Mouse (Mus musculus) stomach, postnatal 0 days (tissue): ENCODE measurements around the gene Zswim1. TPM values are rescaled to one million over a fixed set of nuclear protein-coding genes. Genes with fewer than 3 reads are reported as not detected.
"Not testable (repeated sequence)": the region's sequence is repeated elsewhere in the genome, so short reads cannot be mapped to it uniquely, and the experiment has no call there.

Experiments used
- ATAC-seq: fragments of 200-750 bp; cut with Nextera tagmentation; 2 replicates; pipeline ENCODE4 v1.8.0; 2017; ENCODE audit not compliant: low FRiP score, low TSS enrichment
- DNase-seq: peaks from one replicate; pipeline ENCODE4 v3.0.0-alpha.2; 2016; ENCODE audit warnings: low spot score
- H3K27ac ChIP-seq: fragments of 300-500 bp; sonication (generic); replicated peaks from 2 replicates; pipeline ENCODE4 v1.5.1; 2014; ENCODE audit warnings: mild to moderate bottlenecking, control low read depth
- H3K27me3 ChIP-seq: fragments of 300-500 bp; sonication (generic); 2 replicates; pipeline ENCODE4 v1.6.1; 2014; ENCODE audit warnings: low read length; ENCODE audit not compliant: control insufficient read depth, insufficient read depth
- H3K36me3 ChIP-seq: fragments of 300-500 bp; sonication (generic); 2 replicates; pipeline ENCODE4 v1.6.1; 2014; ENCODE audit warnings: low read length, mixed read lengths; ENCODE audit not compliant: control insufficient read depth, insufficient read depth
- H3K4me1 ChIP-seq: fragments of 300-500 bp; sonication (generic); replicated peaks from 2 replicates; pipeline ENCODE4 v1.6.1; 2014; ENCODE audit warnings: antibody characterized with exemption; ENCODE audit not compliant: control insufficient read depth, insufficient read depth
- H3K4me2 ChIP-seq: fragments of 300-500 bp; sonication (generic); replicated peaks from 2 replicates; pipeline ENCODE4 v1.6.1; 2014; ENCODE audit warnings: low read depth, mild to moderate bottlenecking, control low read depth, moderate library complexity
- H3K4me3 ChIP-seq: fragments of 300-500 bp; sonication (generic); 2 replicates; pipeline ENCODE4 v1.5.1; 2014; ENCODE audit warnings: low read depth, low read length, control low read depth
- H3K9ac ChIP-seq: fragments of 300-500 bp; sonication (generic); 2 replicates; pipeline ENCODE4 v1.6.1; 2014; ENCODE audit warnings: mild to moderate bottlenecking, low read length, control low read depth, mixed read lengths
- H3K9me3 ChIP-seq: fragments of 300-500 bp; sonication (generic); 2 replicates; pipeline ENCODE4 v1.6.1; 2016; ENCODE audit warnings: low read length; ENCODE audit not compliant: control insufficient read depth
- CTCF ChIP-seq: IDR thresholded peaks from 2 replicates; pipeline ENCODE4 v1.5.1; 2016; ENCODE audit warnings: antibody characterized with exemption, low read depth, mild to moderate bottlenecking, moderate library complexity
- EP300 ChIP-seq: optimal IDR thresholded peaks from 2 replicates; pipeline ENCODE3; 2016; ENCODE audit warnings: antibody characterized with exemption
- WGBS: fragments of 180-500 bp; shearing (Covaris S2); extraction: QIAGEN DNeasy Blood & Tissue Kit; methylation state at CpG from one replicate; pipeline ENCODE4 v1.1.7; 2014; 5-methylcytosine and 5-hydroxymethylcytosine counted together
- polyA plus RNA-seq: library from polyadenylated mRNA; unstranded; fragments of >200 nt; fragmentation: Nextera tagmentation; extraction: Ambion mirVana; gene quantifications from 2 replicates; pipeline ENCODE4 v1.2.1, GENCODE M21; 2015

The Zswim1 gene
- polyA plus RNA-seq, 1 experiment from 2014 or later, result 10.1 TPM

DNA sequence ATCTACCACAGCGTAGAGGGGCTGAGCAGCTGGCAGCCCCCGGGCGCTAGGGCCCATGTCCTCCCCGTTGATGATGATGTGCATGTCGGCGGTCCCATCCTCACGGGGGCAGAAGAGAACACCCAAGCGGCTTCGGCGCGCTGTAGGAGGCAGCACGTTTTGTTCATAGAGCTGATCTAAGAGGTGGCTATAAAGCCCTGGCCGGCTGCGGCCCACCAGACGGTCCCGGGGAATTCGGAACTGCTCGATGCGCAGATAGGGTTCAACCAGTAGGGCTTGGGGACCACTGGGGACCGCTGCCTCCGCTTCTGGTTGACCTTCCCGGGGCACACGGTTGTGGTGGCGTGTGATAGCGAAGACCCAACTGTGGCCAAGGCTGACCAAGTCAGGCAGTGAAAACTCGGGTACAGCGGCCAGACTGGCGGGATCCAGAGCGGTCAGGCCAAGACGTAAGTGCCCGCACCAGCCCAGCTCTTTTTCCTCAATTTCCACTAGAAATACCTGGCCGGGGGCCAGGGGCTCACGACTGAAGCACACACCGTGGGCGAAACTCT is 10.3 kb downstream of the Zswim1 start, which contains the start of gene Ctsa:
Gene Ctsa, plus strand, starts transcription at position 126 of the 554 bp plus-strand sequence.
- H3K27me3 ChIP-seq, result no peaks in the 10 kb centered on the region
- peaks cover 2% of the 10 kb centered on the region; the same call in 1 of the 2 replicates for H3K4me1 ChIP-seq
- WGBS, result under 1% methylated on average over 35 of the region's 35 CpGs
- H3K9ac ChIP-seq, result peak within 1 kb of the TSS; percentile 71
- DNase-seq (peak; percentile 73), ATAC-seq (peak; percentile 64)
- peak within 1 kb of the TSS; percentile 98 for H3K4me2 ChIP-seq
- peaks cover 4% of the 10 kb centered on the region; the same call in 1 of the 2 replicates for H3K36me3 ChIP-seq
- peak within 1 kb of the TSS; percentile 84 for H3K27ac ChIP-seq
- peak within 1 kb of the TSS; percentile 70 for H3K4me3 ChIP-seq
- TF ChIP-seq CTCF, result peak; percentile 81
- TF ChIP-seq EP300, result no peak
- H3K9me3 ChIP-seq, result no peaks in the 10 kb centered on the region

DNA sequence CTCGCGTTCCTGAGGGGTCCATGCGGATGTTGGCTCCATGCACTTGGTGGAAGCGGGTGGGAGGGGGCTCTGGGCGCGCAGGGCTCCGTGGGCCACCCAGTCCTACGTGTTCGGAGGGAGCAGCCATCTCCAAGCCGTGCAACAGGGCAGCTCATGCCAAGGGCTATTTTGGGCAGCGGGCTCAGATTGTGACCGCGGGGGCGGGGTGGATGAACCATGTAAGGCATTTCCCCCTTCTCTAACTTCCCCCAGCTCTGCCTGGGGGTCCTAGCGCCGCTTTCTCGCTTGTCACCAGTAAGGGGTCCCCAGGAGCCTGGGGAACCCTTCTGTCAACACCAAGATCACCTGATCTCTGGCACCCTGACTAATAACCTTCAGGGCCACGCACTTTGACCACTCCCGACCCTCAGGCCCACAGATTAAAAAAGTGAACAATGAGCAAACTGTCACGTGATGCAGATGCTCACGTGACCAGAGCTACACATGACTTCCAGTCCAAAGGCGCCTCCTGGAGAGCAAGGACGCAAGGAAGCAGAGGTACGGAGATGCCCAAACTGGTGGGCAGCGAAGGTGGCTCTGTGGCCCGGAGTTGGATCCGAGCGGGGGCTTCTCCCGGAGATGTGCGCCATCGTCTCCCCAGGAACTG is 11.0 kb downstream of the Zswim1 start, which contains the start of gene Neurl2:
Gene Neurl2, minus strand, starts transcription at position 143 of the 646 bp plus-strand sequence.
- H3K27me3 ChIP-seq, result no peaks in the 10 kb centered on the region
- H3K4me2 ChIP-seq, result peak within 1 kb of the TSS; percentile 98
- H3K27ac ChIP-seq, result peak within 1 kb of the TSS; percentile 84
- H3K9me3 ChIP-seq, result no peaks in the 10 kb centered on the region
- peaks cover 2% of the 10 kb centered on the region; the same call in 1 of the 2 replicates for H3K4me1 ChIP-seq
- H3K36me3 ChIP-seq, result peaks cover 5% of the 10 kb centered on the region
- ATAC-seq (peak; percentile 69), DNase-seq (peak; percentile 89)
- no peak for TF ChIP-seq EP300
- TF ChIP-seq CTCF, result peak; percentile 52
- peak within 1 kb of the TSS; percentile 71 for H3K9ac ChIP-seq
- WGBS, result under 1% methylated on average over 31 of the region's 31 CpGs
- peak within 1 kb of the TSS; percentile 70 for H3K4me3 ChIP-seq

DNA sequence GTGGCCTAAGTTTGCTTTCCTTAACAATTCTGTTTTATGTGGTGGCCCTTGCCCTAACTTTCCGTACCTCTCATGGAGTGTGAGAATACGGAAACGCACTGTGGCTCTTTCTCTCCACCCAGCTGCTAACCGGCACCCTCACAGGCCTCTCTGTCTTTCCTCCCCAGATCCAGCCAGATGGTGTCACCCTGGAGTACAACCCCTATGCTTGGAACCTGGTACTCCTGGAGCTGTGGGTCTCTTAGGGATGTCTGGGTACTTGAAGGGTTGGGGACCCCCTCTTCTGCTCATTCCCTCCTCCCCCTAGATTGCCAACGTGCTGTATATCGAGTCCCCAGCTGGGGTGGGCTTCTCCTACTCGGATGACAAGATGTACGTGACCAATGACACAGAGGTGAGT is 12.0 kb downstream of the Zswim1 start:
- peak overlapping the region; percentile 70 for H3K4me3 ChIP-seq
- peak overlapping the region; percentile 84; the same call in 1 of the 2 replicates for H3K27ac ChIP-seq
- ATAC-seq, result no peak
- peak overlapping the region; percentile 98 for H3K4me2 ChIP-seq
- no peaks in the 10 kb centered on the region for H3K27me3 ChIP-seq
- TF ChIP-seq CTCF (peak; percentile 41; the same call in 1 of the 2 replicates), EP300 (no peak)
- H3K36me3 ChIP-seq, result peaks cover 9% of the 10 kb centered on the region
- peak overlapping the region; percentile 71 for H3K9ac ChIP-seq
- no peak for DNase-seq
- 37% methylated on average over 8 of the region's 8 CpGs for WGBS
- H3K9me3 ChIP-seq, result no peaks in the 10 kb centered on the region
- H3K4me1 ChIP-seq, result peaks cover 2% of the 10 kb centered on the region; the same call in 1 of the 2 replicates

DNA sequence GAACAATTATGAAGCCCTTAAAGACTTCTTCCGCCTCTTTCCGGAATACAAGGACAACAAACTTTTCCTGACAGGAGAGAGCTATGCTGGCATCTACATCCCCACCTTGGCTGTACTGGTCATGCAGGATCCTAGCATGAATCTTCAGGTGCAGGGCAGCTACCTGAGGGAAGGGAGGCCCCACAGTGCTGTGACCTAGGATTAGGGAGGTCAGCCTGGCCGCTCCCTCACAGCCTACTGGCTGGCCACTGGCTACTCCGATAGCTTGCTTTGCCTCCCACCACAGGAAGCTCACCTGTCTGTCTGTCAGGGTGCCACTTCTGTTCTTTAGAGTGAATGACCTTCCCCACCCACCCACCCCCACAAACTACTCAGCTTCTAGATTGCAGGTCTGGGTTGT is 12.7 kb downstream of the Zswim1 start:
- peaks cover 2% of the 10 kb centered on the region; the same call in 1 of the 2 replicates for H3K4me1 ChIP-seq
- peaks cover 9% of the 10 kb centered on the region for H3K36me3 ChIP-seq
- H3K9me3 ChIP-seq, result no peaks in the 10 kb centered on the region
- H3K9ac ChIP-seq, result no peak overlapping the region
- WGBS, result 94% methylated on average over 4 of the region's 4 CpGs
- H3K4me2 ChIP-seq, result no peak overlapping the region
- H3K27me3 ChIP-seq, result no peaks in the 10 kb centered on the region
- no peak overlapping the region for H3K4me3 ChIP-seq
- no peak for ATAC-seq
- TF ChIP-seq EP300 (no peak), CTCF (no peak)
- H3K27ac ChIP-seq, result no peak overlapping the region
- no peak for DNase-seq

DNA sequence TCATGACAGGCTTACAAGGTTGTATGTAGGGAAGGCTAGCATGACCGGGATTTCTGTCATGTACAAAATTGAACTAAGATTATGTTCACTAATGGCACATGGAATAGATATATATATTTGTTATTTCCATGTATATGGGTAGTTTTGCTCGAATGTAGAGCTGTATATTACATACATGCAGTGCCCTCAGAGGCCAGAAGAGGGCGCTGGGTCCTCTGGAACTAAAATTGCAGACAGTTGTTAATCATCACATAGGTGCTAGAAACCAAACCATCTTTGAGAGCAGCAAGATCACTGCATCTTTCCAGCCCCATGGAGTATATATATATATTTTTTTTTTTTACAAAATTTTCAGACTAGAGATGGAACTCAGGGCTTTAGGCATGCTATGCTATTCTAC is 23.3 kb downstream of the Zswim1 start:
- ATAC-seq, result no peak
- Histone ChIP-seq H3K4me1 (no peaks in the 10 kb centered on the region), H3K27me3 (no peaks in the 10 kb centered on the region), H3K36me3 (no peaks in the 10 kb centered on the region; the same call in 1 of the 2 replicates), H3K9ac (no peak overlapping the region), H3K9me3 (no peaks in the 10 kb centered on the region), H3K27ac (no peak overlapping the region), H3K4me3 (no peak overlapping the region), H3K4me2 (no peak overlapping the region)
- WGBS, result 53% methylated on average over 3 of the region's 3 CpGs
- DNase-seq, result no peak
- no peak for TF ChIP-seq EP300
- TF ChIP-seq CTCF, result peak; percentile 61

DNA sequence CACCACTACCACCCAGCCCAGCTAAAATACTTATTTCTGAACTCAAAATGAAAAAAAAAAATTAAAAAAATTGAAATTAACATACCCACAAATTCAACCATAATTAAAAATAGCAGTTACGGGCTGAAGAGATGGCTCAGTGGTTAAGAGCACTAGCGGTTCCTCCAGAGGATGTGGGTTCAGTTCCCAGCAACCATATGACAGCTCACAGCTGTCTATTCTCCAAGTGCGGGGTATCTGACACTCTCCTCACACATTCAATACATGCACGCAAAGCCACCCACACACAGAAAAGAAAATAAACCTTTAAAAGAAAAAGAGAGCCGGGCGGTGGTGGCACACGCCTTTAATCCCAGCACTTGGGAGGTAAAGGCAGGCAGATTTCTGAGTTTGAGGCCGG is 27.6 kb downstream of the Zswim1 start:
- TF ChIP-seq CTCF, result no peak
- WGBS, result 71% methylated on average over 8 of the region's 8 CpGs
- H3K9ac ChIP-seq, result no peak overlapping the region
- no peaks in the 10 kb centered on the region; the same call in 1 of the 2 replicates for H3K36me3 ChIP-seq
- H3K27ac ChIP-seq, result no peak overlapping the region
- H3K9me3 ChIP-seq, result no peaks in the 10 kb centered on the region
- H3K4me2 ChIP-seq, result no peak overlapping the region
- no peak for ATAC-seq
- H3K27me3 ChIP-seq, result no peaks in the 10 kb centered on the region
- H3K4me1 ChIP-seq, result no peaks in the 10 kb centered on the region
- H3K4me3 ChIP-seq, result no peak overlapping the region
- DNase-seq, result no peak

DNA sequence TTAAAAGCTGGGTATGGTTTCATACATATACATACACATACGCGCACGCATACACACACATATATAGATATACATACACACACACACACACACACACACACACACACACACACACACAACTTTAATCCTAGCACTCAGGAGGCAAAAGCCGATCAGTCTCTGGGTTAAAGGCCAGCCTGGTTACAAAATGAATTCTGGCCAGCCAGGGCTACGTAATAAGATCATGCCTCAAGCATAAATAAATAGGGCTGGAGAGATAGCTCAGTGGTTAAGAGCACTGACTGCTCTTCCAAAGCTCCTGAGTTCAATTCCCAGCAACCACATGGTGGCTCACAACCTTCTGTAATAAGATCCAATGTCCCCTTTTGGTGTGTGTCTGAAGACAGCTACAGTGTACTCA is 33.1 kb downstream of the Zswim1 start:
- H3K4me2 ChIP-seq, H3K9ac ChIP-seq, H3K4me1 ChIP-seq, H3K36me3 ChIP-seq, H3K9me3 ChIP-seq, DNase-seq, H3K27ac ChIP-seq, H3K4me3 ChIP-seq, ATAC-seq, H3K27me3 ChIP-seq: not testable (repeated sequence)
- 78% methylated on average over 5 of the region's 5 CpGs for WGBS
